Mouse (Mus musculus): Measurements from ENCODE around the gene Zfp106. TPM values are rescaled to one million over a fixed set of nuclear protein-coding genes. Genes with fewer than 3 reads are reported as not detected.

Zfp106 gene
- total RNA-seq, 2 experiments from 2014 or later, result 170 to 171 TPM

DNA sequence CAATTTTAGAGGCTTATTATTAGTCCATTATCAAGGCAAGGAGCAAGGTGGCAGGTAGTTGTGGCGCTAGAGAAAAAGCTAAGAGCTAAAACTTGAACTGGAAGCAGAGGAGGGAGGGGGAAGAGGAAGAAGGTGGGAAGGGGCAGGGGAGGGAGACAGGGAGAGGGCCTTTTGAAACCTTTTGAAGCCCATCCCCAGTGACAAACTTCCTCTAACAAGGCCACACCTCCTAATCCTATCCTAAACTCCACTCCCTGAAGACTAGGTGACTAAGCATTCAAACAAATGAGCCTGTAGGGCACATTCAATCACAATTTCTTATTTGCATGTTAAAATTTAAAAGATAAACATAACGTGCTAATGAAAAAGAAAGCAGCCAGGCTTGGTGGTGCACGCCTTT, 4.8 kb downstream of the Zfp106 start:
- no peak for DNase-seq (ENCODE audit: low spot score in 2 of 2)

DNA sequence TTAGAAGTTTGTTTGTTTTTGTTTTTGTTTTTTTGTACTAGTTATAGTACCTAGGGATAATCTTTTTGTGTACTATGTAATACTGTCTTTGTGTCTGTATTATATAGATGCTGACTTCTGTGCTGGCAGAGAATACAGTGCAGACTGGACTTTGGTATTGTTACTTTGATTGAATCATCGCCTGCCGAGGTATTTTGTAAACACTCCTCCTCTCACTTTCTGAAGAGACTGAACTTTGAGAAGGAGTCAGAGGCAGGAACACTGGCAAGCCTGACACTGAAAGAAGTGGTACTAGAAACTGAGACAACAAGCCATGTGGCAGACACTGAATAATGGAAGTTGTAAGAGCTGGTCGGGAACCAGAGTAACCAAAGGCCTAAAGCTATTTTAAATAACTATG, 6.8 kb downstream of the Zfp106 start:
- DNase-seq (ENCODE audit: low spot score in 2 of 2), result no peak

DNA sequence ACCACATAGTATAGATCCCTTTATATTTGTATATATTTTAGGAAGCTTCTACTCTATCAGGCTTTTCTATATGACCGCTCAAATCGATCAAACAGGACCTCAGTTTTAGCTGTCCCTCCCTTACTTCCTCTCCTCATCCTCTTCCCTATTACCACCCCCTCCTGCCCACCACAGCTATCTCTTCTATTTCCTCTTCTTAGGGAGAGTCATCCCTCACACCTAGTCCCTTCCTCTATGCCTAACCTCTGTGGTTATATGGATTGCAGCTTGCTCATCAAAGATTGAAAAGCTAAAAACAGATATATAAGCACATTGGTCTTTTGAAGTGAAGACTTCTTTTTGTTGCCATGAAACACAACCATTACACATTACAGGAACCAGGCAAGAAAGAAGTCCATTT, 18.9 kb downstream of the Zfp106 start:
- DNase-seq (ENCODE audit: low spot score in 2 of 2), result no peak

DNA sequence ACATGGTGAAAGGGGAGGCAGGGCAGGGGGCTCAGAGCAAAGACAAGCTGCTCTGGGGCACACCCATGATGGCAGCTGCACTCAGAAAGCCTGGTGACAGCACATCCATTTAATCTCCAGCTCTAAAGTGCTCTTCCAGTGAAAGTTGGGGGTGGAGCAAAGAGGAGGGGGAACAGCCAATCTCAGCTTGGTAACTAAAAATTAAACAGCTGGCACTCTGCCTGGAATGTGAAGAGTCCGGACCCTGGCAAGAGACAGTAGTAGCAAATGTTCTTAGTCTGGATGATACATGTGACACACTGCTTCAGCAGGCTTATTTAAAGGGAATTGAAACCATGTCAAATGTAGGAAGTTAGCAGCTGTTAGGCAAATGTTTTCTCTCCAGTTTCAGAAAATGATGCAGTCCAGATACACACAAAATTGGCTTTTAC, 23.9 kb downstream of the Zfp106 start:
- peak; percentile 46 to 81 for DNase-seq (ENCODE audit: low spot score in 2 of 2)

DNA sequence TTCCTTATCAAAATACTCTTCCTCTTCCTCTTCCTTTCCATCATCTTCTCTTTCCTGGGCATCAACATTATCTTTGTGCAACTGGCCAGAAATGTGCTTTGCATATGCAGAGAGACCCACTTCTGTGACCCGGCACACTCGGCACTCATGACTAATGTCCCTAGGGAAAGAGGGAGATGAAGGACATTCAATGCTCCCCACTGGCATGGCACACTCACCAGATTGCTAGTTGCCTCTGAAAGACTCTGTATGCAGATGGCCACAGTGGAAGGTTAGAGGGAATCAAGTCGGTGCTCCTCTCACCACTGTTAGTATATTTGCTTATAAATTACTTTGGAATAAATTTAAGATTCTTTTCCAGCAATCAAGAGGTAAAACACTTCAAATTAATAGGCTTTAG, 24.3 kb downstream of the Zfp106 start:
- DNase-seq (ENCODE audit: low spot score in 2 of 2), result no peak

DNA sequence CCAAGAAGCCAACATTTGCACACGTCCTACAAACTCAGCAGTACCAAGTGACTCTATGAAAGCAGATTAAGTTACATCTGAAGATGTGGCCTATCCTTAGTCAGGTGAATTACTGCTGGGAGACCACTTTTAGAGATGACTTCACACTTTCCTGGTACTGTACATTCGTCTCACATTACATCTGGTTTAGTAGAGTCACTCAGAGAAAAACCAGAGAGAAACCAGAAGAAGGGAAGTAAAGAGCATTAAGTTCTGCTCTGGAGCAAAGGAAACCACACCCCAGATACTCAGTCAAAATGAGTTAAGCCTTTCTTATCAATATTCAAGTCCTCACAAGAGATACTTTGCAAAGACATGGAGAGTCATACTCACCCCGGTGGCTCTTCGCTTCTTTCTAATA, 32.4 kb downstream of the Zfp106 start:
- DNase-seq (ENCODE audit: low spot score in 2 of 2), result no peak

DNA sequence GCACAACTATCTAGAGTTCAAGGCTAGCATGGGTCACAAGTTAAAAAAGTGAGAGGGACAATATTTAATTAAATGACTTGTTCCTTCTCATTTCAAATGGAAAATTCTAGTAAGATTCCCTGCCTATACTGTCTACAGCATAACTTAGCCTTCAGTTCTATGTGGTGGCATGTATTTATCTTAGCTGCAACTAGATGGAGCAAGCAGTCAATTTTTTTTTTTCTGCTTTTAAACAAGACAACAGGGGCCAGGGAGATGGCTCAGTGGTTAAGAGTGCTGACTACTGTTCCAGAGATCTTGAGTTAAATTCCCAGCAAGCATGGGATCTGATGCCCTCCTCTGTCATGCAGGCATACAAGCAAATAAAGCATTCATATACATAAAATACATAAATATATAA, 34.1 kb downstream of the Zfp106 start:
- DNase-seq (ENCODE audit: low spot score in 2 of 2), result no peak

DNA sequence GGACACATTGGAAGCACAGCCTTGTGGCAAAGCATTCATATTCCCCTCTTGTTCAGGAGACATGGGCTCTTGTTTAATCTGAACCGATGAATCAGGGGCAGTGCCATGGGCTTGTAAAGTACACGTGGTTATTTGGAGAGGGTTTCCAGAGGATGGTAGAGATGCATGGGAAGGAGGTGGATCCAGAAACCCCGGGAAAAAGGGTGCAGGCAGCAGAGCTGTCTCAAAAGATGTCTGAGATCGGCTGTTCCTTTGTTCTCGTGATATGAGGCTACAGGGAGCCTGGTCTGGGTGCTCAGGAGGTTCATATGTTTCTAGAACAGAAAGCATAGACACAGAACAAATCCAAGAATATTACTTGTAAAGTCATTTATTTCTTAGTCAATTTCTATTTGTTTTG, 36.9 kb downstream of the Zfp106 start:
- no peak for DNase-seq (ENCODE audit: low spot score in 2 of 2)

DNA sequence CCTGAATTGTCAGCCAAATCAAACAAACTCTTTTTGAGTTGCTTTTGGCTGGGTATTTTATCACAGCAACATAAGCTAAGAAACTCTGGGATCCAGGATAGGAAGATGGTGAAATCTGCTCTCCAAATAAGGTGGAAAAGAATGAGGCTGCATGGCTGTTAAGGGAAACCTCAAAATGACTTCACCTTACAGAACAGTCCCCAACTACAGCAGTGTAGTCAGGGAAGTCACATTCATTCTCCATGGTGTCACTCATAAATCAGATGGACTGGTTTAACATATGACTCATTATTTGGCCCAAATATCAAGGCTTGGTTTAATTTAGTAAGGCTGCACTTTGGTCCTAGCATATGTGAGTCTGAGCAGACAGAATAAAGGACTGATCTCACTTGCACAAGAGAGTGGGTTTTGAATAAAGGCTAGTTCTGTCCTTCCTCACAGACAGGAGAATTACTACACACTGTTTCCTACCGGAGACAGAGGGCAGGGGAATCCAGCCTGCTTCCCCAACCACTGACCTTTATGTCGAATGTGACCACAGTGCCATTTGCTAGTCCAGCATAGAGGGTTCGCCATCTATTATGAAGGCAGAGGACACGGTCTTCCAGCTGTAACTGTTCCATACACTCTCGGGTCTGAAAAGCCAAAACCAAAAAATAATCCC, 45.0 kb downstream of the Zfp106 start:
- no peak for DNase-seq (ENCODE audit: low spot score in 2 of 2)

DNA sequence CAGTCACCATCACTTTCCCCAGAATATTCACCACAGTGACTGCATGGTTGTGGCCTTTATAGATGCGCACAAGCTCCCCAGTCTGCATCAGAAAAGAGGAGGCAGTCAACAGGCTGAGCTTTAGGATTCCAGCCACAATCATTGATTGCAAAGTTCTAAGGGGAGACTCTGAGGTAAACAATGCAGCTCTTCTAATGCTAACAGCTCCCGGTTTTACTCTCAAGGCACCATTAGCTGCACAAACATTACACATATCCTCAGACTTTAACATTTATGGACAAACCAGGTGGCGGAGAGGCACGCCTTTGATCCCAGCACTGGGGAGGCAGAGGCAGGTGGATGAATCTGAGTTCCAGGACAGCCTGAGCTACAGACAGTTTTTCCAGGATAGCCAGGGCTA, 49.5 kb downstream of the Zfp106 start:
- no peak for DNase-seq (ENCODE audit: low spot score in 2 of 2)

DNA sequence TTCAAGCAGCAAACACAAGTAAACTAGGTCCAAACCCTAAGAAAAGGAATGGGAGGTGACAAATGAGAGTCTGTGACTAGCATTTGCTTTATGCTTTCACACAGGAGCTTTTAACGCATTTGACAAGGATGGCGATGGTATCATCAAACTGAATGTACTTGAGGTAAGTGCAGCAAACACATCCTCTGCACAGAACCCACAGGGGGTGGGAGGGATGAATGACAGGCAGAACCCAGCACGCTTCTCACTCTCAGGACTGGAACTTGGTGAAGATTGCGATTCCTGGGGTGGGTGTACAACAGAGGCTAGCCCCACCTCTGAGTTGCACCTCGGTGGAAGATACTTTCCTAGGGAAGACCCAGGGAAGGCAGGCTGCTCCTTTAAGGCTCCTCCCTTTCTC, 59.7 kb downstream of the Zfp106 start:
- no peak for DNase-seq (ENCODE audit: low spot score in 2 of 2)

DNA sequence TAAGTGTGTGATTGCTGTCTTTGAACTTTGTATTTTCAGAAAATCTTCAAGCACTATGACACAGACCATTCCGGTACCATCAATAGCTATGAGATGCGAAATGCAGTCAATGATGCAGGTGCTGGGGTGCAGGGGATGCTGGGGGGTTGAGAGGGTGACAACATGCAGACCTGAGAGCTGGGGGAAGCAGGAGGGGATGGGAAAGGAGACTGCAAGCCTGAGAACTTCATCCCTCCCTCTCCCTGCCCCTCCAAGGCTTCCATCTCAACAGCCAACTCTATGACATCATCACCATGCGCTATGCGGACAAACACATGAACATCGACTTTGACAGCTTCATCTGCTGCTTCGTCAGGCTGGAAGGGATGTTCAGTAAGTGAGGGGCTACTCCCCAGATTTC, 60.5 kb downstream of the Zfp106 start:
- no peak for DNase-seq (ENCODE audit: low spot score in 2 of 2)

DNA sequence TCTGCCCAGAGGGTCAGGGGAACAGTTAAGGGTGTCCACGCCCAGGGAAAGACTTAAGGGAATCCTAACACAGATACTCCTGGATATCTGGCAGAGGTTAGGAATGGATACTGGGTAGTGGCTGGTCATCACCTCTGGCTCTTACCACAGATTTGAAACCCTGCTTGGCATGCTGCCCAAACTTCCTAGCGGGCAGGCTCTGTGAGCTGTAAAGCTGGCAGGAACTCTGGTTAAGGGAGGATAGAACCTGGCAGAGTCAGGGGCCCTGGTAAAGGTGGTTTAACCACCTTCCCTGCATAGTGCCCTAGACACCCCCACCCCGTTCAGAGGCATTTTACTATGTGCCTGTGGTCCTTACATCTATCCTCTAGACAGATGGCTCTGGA, 61.0 kb downstream of the Zfp106 start:
- DNase-seq (ENCODE audit: low spot score in 2 of 2), result peak; percentile 32 to 35

DNA sequence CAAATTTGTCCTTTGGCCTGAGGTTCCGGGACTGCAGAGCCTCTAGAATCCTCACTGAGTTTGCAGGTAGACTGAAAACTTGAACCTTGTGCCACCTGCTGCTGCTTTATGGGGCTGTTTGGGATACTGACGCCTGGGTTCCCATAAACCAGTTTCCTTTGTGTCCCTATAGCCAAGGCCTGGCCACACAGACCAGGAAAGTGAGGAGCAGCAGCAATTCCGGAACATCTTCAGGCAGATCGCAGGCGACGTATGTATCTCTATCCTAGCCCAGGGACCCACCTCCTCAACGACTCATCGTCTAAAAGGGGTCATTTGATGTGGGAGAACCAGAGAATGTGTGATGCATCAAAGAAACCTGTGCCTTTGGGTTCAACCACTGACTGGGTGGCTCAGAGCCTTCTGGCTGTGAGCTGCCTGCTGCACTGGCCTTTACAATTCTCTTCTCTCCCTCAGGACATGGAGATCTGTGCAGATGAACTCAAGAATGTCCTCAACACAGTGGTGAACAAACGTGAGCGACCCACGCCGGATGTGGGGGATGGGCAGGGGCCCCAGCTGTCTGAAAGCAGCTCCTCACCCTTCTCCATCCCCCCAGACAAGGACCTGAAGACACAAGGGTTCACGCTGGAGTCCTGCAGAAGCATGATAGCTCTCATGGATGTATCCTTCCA, 61.6 kb downstream of the Zfp106 start:
- DNase-seq (ENCODE audit: low spot score in 2 of 2), result no peak

DNA sequence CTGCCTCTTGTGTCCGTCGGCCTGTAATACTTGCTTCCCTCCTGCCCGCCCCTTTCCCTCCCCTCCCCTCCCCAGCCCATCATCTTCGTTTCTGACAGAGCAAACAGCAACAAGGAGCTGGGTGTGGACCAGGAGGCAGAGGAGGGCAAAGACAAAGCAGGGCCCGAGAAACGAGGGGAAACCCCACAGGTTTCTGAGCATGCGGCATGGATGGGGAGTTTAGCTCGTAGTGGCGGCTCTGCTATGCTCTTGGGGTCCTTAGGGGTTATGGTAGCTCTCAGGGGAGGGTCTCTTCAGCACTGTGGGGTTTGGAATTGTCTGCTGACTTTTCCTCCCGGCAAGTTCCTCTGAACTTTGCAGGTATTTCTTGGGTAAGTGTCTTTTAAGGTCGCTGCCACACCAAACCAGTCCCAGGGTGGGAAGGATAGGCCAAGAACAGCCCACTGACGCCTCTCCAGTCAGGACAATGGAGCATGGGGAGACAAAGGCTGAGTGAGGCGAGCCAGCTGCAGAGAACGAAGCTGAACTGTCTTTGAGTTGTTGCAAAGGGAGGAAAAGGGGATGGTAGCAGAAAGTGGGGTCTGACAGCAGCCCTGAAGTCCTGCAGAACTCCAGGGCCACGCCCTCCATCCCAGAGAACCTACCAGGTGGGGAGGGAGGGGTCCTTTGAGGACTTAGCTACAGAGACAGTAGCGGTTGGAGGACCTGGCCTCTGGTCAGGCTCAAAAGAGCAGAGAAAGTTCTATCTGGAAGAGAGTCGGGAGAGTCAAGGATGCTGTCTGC, 62.3 kb downstream of the Zfp106 start:
- no peak for DNase-seq (ENCODE audit: low spot score in 2 of 2)

DNA sequence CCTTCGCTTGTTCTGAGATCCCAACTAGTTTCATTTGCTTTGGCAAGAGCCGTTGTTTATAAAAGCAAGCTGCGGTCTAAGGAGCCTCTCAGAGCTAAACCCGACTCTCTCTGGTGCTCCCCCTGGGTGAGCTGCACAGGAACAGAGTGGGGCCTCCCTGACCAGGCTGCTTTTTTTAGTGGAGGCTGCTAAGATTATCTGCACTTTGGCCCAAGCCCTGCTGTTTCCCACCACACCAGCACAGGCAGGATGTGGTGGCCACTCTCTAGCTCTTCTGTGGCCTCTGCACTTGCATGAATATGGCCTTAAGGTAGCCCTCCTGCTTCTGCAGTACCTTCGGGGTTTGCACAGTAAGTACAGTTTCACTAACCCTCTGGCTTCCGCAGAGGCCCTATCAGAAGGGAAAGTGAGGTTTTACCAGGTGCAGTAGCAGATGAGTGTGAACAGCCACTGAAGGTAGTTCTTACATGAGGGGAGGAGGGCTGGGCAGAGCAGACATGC, 63.6 kb downstream of the Zfp106 start:
- DNase-seq (ENCODE audit: low spot score in 2 of 2), result no peak

DNA sequence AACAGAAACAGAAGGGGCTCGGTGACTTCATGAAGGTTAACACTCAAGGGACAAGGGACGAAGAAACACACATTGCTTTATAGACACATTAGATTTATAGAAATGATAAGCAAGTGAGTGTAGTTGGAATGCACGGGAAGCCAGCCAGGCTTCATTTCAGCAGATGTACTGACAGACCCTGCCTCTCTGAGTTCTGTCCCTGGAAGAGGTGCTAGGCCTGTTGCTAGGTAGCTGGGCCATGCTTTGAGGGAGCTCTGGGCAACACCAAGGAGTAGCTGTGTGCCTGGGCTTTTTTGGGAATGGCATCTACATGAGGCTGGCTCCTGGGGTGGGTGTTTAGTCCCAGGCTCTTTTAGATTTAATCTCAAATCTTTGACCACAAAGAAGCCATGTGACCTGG, 67.1 kb downstream of the Zfp106 start:
- DNase-seq (ENCODE audit: low spot score in 2 of 2), result no peak

DNA sequence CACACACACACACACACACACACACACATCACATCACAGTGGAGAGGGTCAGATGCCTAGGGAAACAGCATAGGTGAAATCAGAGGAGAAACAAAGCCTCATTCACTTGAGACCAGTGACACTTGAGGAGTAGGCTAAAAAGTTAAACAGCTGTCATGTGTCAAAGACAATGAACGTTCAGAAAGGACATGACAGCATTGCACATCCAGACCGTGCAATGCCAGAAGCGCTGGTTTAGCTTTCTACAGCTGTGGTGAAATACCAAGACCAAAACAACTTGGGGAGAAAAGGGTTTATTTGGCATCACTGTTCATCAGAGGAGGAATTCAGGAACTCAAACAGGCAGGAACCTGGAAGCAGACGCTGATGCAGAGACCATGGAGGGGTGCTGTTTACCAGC, 70.4 kb downstream of the Zfp106 start:
- DNase-seq (ENCODE audit: low spot score in 2 of 2), result no peak

DNA sequence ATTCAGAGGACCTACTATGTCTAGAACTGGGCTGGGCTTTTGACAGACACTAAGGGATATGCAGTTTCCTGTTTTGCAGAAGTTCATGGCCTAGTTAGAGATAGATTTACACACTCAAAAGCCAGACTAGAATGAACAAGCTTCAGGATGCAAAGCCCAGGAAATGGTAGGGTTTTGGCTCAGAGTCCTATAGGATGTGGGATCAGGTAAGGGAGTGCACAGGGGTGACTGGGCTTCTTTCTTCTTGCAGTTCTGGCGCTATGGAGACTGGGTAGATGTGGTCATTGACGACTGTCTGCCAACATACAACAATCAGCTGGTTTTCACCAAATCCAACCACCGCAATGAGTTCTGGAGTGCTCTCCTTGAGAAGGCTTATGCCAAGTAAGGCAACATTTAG, 79.4 kb downstream of the Zfp106 start:
- DNase-seq (ENCODE audit: low spot score in 2 of 2), result no peak

DNA sequence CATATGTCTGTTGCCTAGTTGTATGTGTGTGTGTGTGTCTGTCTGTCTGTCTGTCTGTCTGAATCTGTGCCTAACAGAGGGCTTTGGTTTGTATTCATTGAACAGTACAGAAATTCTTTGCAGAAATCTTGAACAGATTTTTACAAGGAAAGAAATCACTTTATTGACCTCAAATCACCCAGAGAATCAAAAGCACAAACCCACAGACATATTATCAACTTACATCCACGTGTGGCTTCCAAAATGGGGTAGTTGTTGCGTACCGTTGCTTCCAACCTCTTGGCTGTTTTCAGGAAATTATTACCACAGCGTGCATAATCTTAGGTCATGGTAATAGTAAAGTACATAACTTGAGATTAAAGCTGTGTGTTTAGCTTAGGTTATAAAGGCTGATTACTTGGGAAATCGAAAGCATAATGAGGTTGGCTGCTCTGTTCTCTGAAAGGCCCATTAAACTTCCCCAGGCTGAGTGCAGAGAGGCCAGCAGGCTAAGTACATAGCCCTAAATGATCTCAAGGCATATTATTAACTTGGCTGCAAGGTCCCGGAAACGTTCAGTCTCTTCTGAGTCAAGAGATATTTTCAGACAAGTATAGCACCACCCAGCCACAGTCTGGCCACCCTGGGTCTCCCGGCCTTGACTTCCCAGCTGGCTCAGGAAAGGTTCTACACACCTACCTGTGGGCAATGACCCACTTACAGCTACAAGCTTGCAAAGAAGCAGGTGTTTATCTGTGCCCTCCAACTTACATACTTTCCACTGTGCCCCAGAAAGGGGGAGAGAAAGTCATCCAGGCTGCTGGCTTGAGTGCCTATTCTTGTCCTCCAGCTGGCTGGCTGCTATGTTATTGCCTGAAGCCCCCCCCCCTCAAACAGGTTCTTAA, 80.9 kb downstream of the Zfp106 start:
- DNase-seq (ENCODE audit: low spot score in 2 of 2), result no peak

DNA sequence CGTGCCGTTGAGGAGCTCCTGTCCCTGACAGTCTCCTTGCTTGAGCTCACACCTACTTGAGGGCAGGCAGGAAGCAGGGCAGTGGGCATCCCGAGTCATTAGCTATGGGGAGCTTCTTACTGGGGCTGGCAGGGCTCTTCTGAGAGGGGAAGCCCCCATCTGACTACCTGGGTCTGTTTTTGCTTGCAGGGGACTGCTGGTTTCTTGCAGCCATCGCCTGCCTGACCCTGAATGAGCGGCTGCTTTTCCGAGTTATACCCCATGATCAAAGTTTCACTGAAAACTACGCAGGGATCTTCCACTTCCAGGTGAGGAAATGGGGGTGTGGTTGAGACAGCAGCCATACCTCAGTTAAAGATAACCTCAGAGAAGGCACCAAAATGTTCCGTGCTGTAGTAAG, 81.7 kb downstream of the Zfp106 start:
- no peak for DNase-seq (ENCODE audit: low spot score in 2 of 2)

Measured in gastrocnemius, postnatal 4 days (tissue).